Mouse (Mus musculus): ENCODE data around the gene Spaca5.
A peak's percentile ranks its signal among the peaks of the same experiment; 100 is the strongest.

The Spaca5 gene

GRCm38 (mm10) chrX:21068106-21068505, at the start of gene Spaca5:
Gene Spaca5, plus strand, starts transcription at chrX:21068406.
- DNase-seq (ENCODE audit: low spot score) = no peak

- DNase-seq (ENCODE audit: low spot score) = peak; percentile 0
Observed at GRCm38 (mm10) chrX:21061460-21061859, 6.7 kb upstream of the Spaca5 start.

- peak; percentile 66 for DNase-seq (ENCODE audit: low spot score)
Observed at GRCm38 (mm10) chrX:21061866-21062543, 6.2 kb upstream of the Spaca5 start, which contains the start of gene Zfp182. Gene Zfp182, minus strand, starts transcription at chrX:21062316.

- DNase-seq (ENCODE audit: low spot score) = no peak
Observed at GRCm38 (mm10) chrX:21062544-21062890, 5.7 kb upstream of the Spaca5 start.

GRCm38 (mm10) chrX:21088645-21088982, 20.4 kb downstream of the Spaca5 start:
- DNase-seq (ENCODE audit: low spot score) = no peak

- peak; percentile 42 for DNase-seq (ENCODE audit: low spot score)
Observed at GRCm38 (mm10) chrX:21088983-21089866, 21.0 kb downstream of the Spaca5 start, which contains the start of gene Zfp300. Gene Zfp300, minus strand, starts transcription at chrX:21089527.

- DNase-seq (ENCODE audit: low spot score) = no peak
Observed at GRCm38 (mm10) chrX:21089867-21090239, 21.6 kb downstream of the Spaca5 start.

- DNase-seq (ENCODE audit: low spot score) = no peak
Observed at GRCm38 (mm10) chrX:21115520-21115919, 47.3 kb downstream of the Spaca5 start, which contains the start of gene Ssxa1. Gene Ssxa1, plus strand, starts transcription at chrX:21115820.

Measured in c-Kit-positive CD71-positive TER-119-positive erythroid progenitor cells, embryonic 14.5 days (primary cell).